Mouse (Mus musculus): ENCODE data around the gene Prpf3. TPM values are rescaled to one million over a fixed set of nuclear protein-coding genes. Genes with fewer than 3 reads are reported as not detected.

The Prpf3 gene
- 53.4 and 56.5 TPM in 2 replicates for polyA plus RNA-seq (2012; rRNA removed)

GRCm38 (mm10) chr3:95855502-95856089, at the start of gene Prpf3:
TSS of gene Prpf3 (minus strand) at chr3:95855885.

GRCm38 (mm10) chr3:95904568-95904967, 48.9 kb upstream of the Prpf3 start, which contains the start of gene Car14:
TSS of gene Car14 (minus strand) at chr3:95904691.

GRCm38 (mm10) chr3:95893606-95894316, 38.1 kb upstream of the Prpf3 start, which contains the start of gene Aph1a:
TSS of gene Aph1a (plus strand) at chr3:95893969.

GRCm38 (mm10) chr3:95891211-95892065, 35.8 kb upstream of the Prpf3 start, which contains the start of gene BC028528:
TSS of gene BC028528 (minus strand) at chr3:95892005.

GRCm38 (mm10) chr3:95881979-95882815, 26.5 kb upstream of the Prpf3 start, which contains the start of gene Ciart:
TSS of gene Ciart (minus strand) at chr3:95882251.

GRCm38 (mm10) chr3:95871392-95871867, 15.7 kb upstream of the Prpf3 start, which contains the start of gene Mrps21:
TSS of gene Mrps21 (minus strand) at chr3:95871519.

GRCm38 (mm10) chr3:95818571-95819288, 37.0 kb downstream of the Prpf3 start, which contains the start of gene Rprd2:
TSS of gene Rprd2 (minus strand) at chr3:95818863.

Other genes with a start within 250 kb of the Prpf3 start
- gene Ensa, start 230.9 kb downstream of the Prpf3 start, polyA plus RNA-seq (2012; rRNA removed): 50.3 and 55.0 TPM in 2 replicates
- gene Mcl1, start 197.1 kb downstream of the Prpf3 start, polyA plus RNA-seq (2012; rRNA removed): 68.8 and 72.7 TPM in 2 replicates
- gene Adamtsl4, start 168.0 kb downstream of the Prpf3 start, polyA plus RNA-seq (2012; rRNA removed): 0.23 and 0.59 TPM in 2 replicates
- gene Ecm1, start 116.3 kb downstream of the Prpf3 start, polyA plus RNA-seq (2012; rRNA removed): 17.1 and 18.8 TPM in 2 replicates
- gene Tars2, start 95.7 kb downstream of the Prpf3 start, polyA plus RNA-seq (2012; rRNA removed): 44.4 and 45.8 TPM in 2 replicates
- 21.9 and 24.5 TPM in 2 replicates for gene Rprd2, start 37.0 kb downstream of the Prpf3 start, polyA plus RNA-seq (2012; rRNA removed)
- 186 and 193 TPM in 2 replicates for gene Mrps21, start 15.6 kb upstream of the Prpf3 start, polyA plus RNA-seq (2012; rRNA removed)
- gene Ciart, start 26.4 kb upstream of the Prpf3 start, polyA plus RNA-seq (2012; rRNA removed): 4.1 and 4.7 TPM in 2 replicates
- gene BC028528, start 36.1 kb upstream of the Prpf3 start, polyA plus RNA-seq (2012; rRNA removed): 11.9 and 13.1 TPM in 2 replicates
- 89.3 and 92.6 TPM in 2 replicates for gene Aph1a, start 38.1 kb upstream of the Prpf3 start, polyA plus RNA-seq (2012; rRNA removed)
- gene Car14, start 48.8 kb upstream of the Prpf3 start, polyA plus RNA-seq (2012; rRNA removed): 9.8 and 13.0 TPM in 2 replicates
- gene Anp32e, start 73.4 kb upstream of the Prpf3 start, polyA plus RNA-seq (2012; rRNA removed): 162 and 193 TPM in 2 replicates
- 186 and 227 TPM in 2 replicates for gene Plekho1, start 140.1 kb upstream of the Prpf3 start, polyA plus RNA-seq (2012; rRNA removed)
- 33.9 and 36.1 TPM in 2 replicates for gene Vps45, start 202.6 kb upstream of the Prpf3 start, polyA plus RNA-seq (2012; rRNA removed)
- gene Otud7b, start 248.6 kb upstream of the Prpf3 start, polyA plus RNA-seq (2012; rRNA removed): 8.3 and 10.5 TPM in 2 replicates

All from central nervous system, embryonic 14 days (tissue).